Mouse (Mus musculus): ENCODE data around the gene Olfr1018.

Olfr1018 gene
- long read RNA-seq, experiment 1, result 0 reads
- long read RNA-seq, experiment 2, result 0 reads

DNA sequence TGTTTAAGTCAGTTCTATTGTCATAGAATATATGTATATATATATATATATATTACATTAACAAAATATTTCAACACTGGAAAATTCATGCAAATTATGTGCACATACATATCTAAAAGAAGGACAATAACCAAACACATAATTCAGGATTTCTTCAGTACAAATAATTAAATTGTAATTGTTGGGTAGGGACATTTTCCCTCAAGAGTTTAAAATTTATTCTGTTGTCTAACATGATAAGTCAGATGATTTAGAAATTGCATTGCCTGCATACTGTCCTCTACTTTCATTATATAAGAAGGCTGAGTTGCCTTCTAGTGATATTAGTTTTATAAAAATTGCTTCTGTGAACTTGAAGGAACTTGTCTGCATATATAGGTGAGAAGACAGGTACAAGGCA, at the start of gene Olfr1018:
TSS of gene Olfr1018 (plus strand) at position 301 of the 400 bp plus-strand sequence.
- intact Hi-C loops (cut with DNase I), result no loop called here

- intact Hi-C loops (cut with DNase I), result no loop called here
Measured at GRCm38 (mm10) chr2:85772413-85772812, 45.9 kb upstream of the Olfr1018 start, which contains the start of gene Olfr1014. Gene Olfr1014, plus strand, starts transcription at chr2:85772713.

GRCm38 (mm10) chr2:85781717-85782116, 36.6 kb upstream of the Olfr1018 start, which contains the start of gene Olfr1015:
Gene Olfr1015, plus strand, starts transcription at chr2:85782017.
- intact Hi-C loops (cut with DNase I), result no loop called here

DNA sequence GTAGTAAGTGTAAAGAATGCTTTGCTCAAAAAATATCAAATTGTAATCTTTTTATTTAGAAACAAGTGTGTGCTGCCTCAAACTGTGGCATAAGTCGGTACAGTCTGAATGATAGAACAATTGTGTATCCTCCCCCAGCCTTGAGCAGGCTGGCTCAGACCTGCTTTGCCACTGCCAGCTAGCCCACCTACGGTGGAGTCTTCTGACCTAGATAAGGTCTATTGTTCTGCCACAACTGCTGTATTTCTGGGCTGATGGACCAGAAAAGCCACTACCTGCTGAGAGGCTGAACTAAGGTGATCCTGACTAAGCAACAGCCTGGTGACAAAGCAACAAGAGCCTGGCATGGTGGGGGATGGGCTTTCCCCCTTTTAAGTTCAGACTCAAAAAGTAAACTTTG, 25.9 kb upstream of the Olfr1018 start:
- intact Hi-C loops (cut with DNase I), result no loop called here

GRCm38 (mm10) chr2:85802444-85802843, 15.8 kb upstream of the Olfr1018 start, which contains the start of gene Olfr1016:
Gene Olfr1016, minus strand, starts transcription at chr2:85802544.
- intact Hi-C loops (cut with DNase I), result no loop called here

DNA sequence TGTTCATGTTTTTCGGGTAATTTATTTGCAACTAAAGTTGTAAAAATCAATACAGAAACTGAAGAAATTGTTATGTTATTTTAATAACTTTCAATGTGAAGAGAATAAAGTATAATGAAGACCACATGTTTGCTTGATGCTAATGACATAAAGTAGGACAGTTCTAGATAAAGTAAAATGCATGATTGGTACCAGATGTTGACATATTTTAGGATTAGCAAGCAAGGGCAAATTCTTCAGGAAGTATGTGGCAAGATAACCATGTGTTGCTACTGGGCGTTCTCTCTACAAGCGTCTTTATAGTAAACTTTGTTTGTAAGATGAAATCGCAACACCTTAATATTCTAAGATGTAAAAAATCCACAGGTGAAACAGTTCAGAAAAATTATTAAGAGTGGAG, 13.8 kb upstream of the Olfr1018 start:
- intact Hi-C loops (cut with DNase I), result no loop called here

DNA sequence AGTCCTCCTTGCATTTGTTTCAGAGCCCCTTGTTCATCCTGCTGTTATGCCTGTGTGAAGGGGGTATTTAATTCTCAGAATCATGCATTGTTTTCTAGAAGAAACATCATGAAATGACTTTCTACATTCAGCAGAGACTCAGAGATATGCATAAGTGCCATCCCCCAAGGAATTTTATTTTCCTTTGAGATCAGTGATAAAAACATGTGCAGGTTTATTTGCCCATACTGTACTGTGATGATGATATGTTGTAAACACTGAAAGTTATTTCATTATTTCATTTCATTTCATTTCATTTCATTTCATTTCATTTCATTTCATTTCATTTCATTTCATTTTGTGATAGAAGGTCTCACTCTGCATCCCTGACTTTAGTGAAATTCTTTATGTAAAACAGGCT, 27.1 kb downstream of the Olfr1018 start, which contains the start of gene Olfr1019:
TSS of gene Olfr1019 (minus strand) at position 101 of the 400 bp plus-strand sequence.
- intact Hi-C loops (cut with DNase I), result no loop called here

GRCm38 (mm10) chr2:85846730-85847129, 28.5 kb downstream of the Olfr1018 start, which contains the start of gene Olfr1020:
Gene Olfr1020, plus strand, starts transcription at chr2:85847030.
- intact Hi-C loops (cut with DNase I), result no loop called here

- intact Hi-C loops (cut with DNase I), result no loop called here
Measured at GRCm38 (mm10) chr2:85868294-85868693, 50.0 kb downstream of the Olfr1018 start, which contains the start of gene Olfr1022. Gene Olfr1022, plus strand, starts transcription at chr2:85868594.

Measured in adrenal gland (tissue).